ENCODE assay signal across 9 mouse cellular contexts in the genomic region with DNA sequence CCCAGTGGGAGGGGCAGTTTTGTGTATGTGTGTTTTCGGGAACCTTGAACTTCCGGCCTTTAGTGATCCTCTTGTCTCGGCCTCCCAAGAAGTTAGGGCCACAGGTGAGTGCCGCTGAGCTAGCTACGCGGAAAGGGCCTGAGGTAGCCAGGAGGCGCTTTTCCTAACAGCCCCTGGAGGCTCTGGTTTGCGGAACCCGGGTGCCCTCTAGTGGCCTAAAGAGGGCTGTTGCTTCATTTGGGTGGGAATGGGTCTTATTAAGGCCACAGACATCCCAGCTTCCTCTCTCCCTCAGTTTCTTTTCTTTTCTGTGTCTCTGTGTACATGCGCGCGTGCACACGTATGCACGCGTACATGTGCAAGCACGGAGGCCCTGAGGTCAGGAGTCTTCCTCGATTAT. TPM values are rescaled to one million over a fixed set of nuclear protein-coding genes. Genes with fewer than 3 reads are reported as not detected.
DNase-seq lines count a peak whose midpoint lies in the region; ATAC-seq and TF ChIP-seq lines count a peak whose summit lies in the region.
"Had no signal": no experiment of that assay in that cellular context is flagged by ENCODE, and none has a peak within 500 bp of the region (broad histone marks: within the 10 kb centered on the region; RNA-seq: fewer than 3 reads in every experiment).

No protein-coding gene starts in this region.

- no peak for TF ChIP-seq POLR2A in olfactory bulb, adult 2 months (IDR thresholded peaks at IDR 0.05; ENCODE audit: insufficient read depth, low read depth, low read length)

- H3K4me1 ChIP-seq in liver, embryonic 16.5 days (ENCODE audit: control insufficient read depth, low read depth, low read length), result no peaks in the 10 kb centered on the region
- no peaks in the 10 kb centered on the region for H3K4me1 ChIP-seq in olfactory bulb, adult 2 months (ENCODE audit: control insufficient read depth, insufficient read depth, low read length)

- H3K27ac ChIP-seq in liver, embryonic 16.5 days (ENCODE audit: low read length), result no peak overlapping the region
- no peak overlapping the region for H3K27ac ChIP-seq in olfactory bulb, adult 2 months (ENCODE audit: insufficient read depth, low read depth, low read length)
- H3K27ac ChIP-seq: heart, embryonic 13.5 days had no signal

- H3K9me3 ChIP-seq in liver, embryonic 16.5 days (replicated peaks; ENCODE audit: control insufficient read depth, low read length), result no peaks in the 10 kb centered on the region
- H3K9me3 ChIP-seq: heart, embryonic 13.5 days had no signal

- no peak overlapping the region for H3K4me3 ChIP-seq in liver, embryonic 16.5 days (ENCODE audit: low read depth, low read length)
- no peak overlapping the region for H3K4me3 ChIP-seq in olfactory bulb, adult 2 months (ENCODE audit: insufficient read depth, low read depth, low read length)
- H3K4me3 ChIP-seq: heart, embryonic 13.5 days had no signal

- H3K9ac ChIP-seq in liver, embryonic 16.5 days (ENCODE audit: low read depth, low read length), result no peak overlapping the region
- H3K9ac ChIP-seq: heart, embryonic 13.5 days had no signal

- 0 out of 2 replicates have a peak, but pooled peaks have one; percentile 43 for ATAC-seq in liver, embryonic 16.5 days (ENCODE audit: low read depth)

- no peaks in the 10 kb centered on the region for H3K27me3 ChIP-seq in liver, embryonic 16.5 days (ENCODE audit: control insufficient read depth, insufficient read depth, low read depth, low read length)
- H3K27me3 ChIP-seq: heart, embryonic 13.5 days had no signal

- peak; percentile 84 for TF ChIP-seq CTCF in olfactory bulb, adult 2 months (IDR thresholded peaks at IDR 0.05; ENCODE audit: insufficient read depth, low read depth, low read length)

- no peak overlapping the region for H3K4me2 ChIP-seq in liver, embryonic 16.5 days (ENCODE audit: low read depth, low read length)
- H3K4me2 ChIP-seq: heart, embryonic 13.5 days had no signal

- 16% methylated on average over 17 of the region's 17 CpGs for WGBS in liver, embryonic 16.5 days (ENCODE audit: insufficient replicate concordance)
- WGBS in olfactory bulb, adult 2 months, result 18% methylated on average over 17 of the region's 17 CpGs

- no peaks in the 10 kb centered on the region for H3K36me3 ChIP-seq in liver, embryonic 16.5 days (ENCODE audit: control insufficient read depth, insufficient read depth)

- DNase-seq in CD4-positive, CD25-positive, alpha-beta regulatory T cell, adult 2 months (ENCODE audit: low read depth, low spot score), result peak; percentile 85
- peak; percentile 88 for DNase-seq in adrenal gland, postnatal 14 days
- peak; percentile 85 for DNase-seq in embryo, embryonic 9.5 days (ENCODE audit: extremely low spot score)
- peak; percentile 79 for DNase-seq in heart, adult 8-10 months (ENCODE audit: low spot score)
- peak; percentile 81 for DNase-seq in kidney, postnatal 14 days
- peak; percentile 85 for DNase-seq in testis, postnatal 10 days (ENCODE audit: low spot score)

RNA-seq across cellular contexts. Expression of a gene that starts 6.5 kb away (rescaled TPM):
- 21.9 and 24.5 TPM in 2 replicates for total RNA-seq in adrenal gland, postnatal 14 days (2021)
- total RNA-seq in heart, adult 8-10 months (2022), result under 1 TPM; 0.24 to 0.82 (median 0.53) TPM
- polyA plus RNA-seq in liver, embryonic 16.5 days (2015; fragmentation: Nextera tagmentation; extraction: Ambion mirVana), result 1.9 and 2.1 TPM in 2 replicates
- not detected in 2 replicates for polyA plus RNA-seq in olfactory bulb, adult 2 months (2012; ENCODE audit: insufficient read depth, insufficient read length, low replicate concordance, missing spikeins)

RNA-seq across cellular contexts. Expression of a gene that starts 54.1 kb away (rescaled TPM):
- 31.8 and 36.4 TPM in 2 replicates for total RNA-seq in adrenal gland, postnatal 14 days (2021)
- total RNA-seq in heart, adult 8-10 months (2022), result 10 to 100 TPM; 14.8 to 21.1 (median 19.0) TPM
- 20.0 and 20.8 TPM in 2 replicates for polyA plus RNA-seq in liver, embryonic 16.5 days (2015; fragmentation: Nextera tagmentation; extraction: Ambion mirVana)
- not detected in 2 replicates for polyA plus RNA-seq in olfactory bulb, adult 2 months (2012; ENCODE audit: insufficient read depth, insufficient read length, low replicate concordance, missing spikeins)

Comparison
In these comparisons a context has a peak if more than half of its experiments do, and no peak if none do; other contexts are left out.
1. RNA of a gene that starts 6.5 kb away (total RNA-seq): 21.9 to 24.5 TPM in adrenal gland, postnatal 14 days; 0.24 to 0.82 TPM in heart, adult 8-10 months; every median in the first group is over 10 times any median in the second.
2. Peak in every context shown above with its lines, with median percentiles within 50 percentile points of each other: DNase-seq.